Mouse (Mus musculus) liver, adult 2 months (tissue): ENCODE measurements at regions not wholly inside any gene's neighbourhood (a gene's known extent, or its start where the extent isn't known, plus 50 kb on each side); places are given as distances from the start of the nearest gene placed in this dataset.

Source experiments
- CTCF ChIP-seq: fragments of 200-500 bp; IDR thresholded peaks from 2 replicates; pipeline ENCODE4 v1.5.1; 2011; ENCODE audit warnings: low read depth, low read length, control low read depth
- POLR2A ChIP-seq: fragments of 200-500 bp; IDR thresholded peaks from 2 replicates; pipeline ENCODE4 v1.6.1; 2011; ENCODE audit warnings: low read length, control low read depth; ENCODE audit not compliant: insufficient read depth; ENCODE audit errors: extremely low read depth

GRCm38 (mm10) chr5:119325681-119326255 lies 344.7 kb upstream of the Tbx3 start:
- TF ChIP-seq CTCF (no peak), POLR2A (no peak)
